Mouse (Mus musculus) effector memory CD4-positive, alpha-beta T cell, adult 7 months (primary cell): Measurements from ENCODE around the gene Dhh. TPM values are rescaled to one million over a fixed set of nuclear protein-coding genes. Genes with fewer than 3 reads are reported as not detected.

ENCODE experiments used
- polyA plus RNA-seq: library from polyadenylated mRNA; unstranded; fragments of 100-300 nt; shearing (Covaris generic); gene quantifications from one replicate; pipeline ENCODE4 v1.2.1, GENCODE M21; 2017

Dhh gene
- 0.09 TPM for polyA plus RNA-seq

DNA sequence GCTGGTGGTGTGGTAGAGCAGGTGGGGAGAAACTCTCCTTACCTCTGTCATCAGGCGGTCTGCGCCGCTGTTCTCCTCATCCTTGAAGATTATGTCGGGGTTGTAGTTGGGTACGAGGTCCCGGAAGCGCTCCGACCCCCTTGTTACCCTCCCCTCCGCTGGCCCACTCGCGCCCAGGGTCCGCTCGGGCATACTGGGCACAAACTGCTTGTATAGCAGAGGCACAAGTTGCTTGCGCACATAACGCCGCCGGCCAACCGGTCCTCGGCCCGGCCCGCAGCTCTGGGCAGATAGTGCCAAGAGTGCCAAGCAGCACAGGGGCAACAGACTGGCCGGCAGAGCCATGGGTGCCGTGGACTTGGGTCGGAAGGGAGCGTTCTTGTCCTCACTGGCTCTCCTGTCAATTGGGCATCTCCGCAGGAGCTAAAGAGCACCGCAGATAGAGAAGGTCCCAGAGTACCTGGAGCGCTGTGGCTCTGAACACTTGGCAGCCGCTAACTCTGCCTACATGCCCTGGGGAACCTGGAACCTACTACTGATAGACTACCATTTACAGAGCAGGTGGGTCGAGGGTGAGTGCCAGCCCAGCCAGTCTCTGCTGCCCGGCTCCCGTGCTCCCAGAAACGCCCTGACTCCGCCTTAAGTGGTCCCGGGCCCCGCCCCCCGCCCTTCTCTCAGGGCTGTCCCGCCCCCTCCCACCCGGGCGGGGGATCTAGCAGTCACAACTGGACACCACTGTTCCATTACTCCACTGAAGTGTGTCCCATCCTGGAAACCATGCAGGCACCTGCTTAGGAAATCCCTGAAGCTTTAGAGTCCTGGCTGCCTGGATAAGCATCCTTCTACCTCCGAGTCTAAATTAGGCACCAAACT lies at the start of gene Dhh:
TSS of gene Dhh (minus strand) at position 613 of the 873 bp plus-strand sequence.

DNA sequence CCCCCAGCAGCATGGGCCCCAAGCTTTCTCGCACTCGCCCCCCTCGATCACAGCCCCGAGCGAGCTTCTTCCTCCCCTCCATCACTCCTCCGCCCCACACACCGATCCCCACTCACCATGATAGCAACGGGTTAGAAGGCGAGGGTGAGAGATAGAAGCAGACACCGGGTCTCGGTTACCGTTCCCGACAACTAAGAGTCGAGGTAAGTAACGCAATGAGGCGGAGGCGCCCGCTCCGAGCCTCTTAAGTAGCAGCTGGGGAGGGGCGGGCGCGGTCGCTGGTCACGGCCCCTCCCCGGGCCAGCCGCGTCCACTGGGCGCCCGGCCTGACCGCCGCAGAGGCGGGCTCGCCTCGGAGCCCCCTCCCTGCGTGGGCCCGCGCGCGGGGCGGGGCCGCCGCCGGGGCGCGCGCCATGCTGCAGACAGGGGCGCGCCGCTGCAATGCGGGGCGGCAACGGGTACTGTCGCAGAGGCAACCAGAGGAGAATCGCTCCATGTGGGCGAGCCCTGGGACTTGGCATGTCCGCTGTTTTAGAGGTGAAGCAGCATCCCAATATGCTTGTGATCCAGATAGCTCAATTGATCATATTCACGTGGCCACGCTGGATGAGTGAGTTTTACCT lies 36.0 kb upstream of the Dhh start, which contains the start of gene Tuba1b:
TSS of gene Tuba1b (minus strand) at position 349 of the 623 bp plus-strand sequence.

DNA sequence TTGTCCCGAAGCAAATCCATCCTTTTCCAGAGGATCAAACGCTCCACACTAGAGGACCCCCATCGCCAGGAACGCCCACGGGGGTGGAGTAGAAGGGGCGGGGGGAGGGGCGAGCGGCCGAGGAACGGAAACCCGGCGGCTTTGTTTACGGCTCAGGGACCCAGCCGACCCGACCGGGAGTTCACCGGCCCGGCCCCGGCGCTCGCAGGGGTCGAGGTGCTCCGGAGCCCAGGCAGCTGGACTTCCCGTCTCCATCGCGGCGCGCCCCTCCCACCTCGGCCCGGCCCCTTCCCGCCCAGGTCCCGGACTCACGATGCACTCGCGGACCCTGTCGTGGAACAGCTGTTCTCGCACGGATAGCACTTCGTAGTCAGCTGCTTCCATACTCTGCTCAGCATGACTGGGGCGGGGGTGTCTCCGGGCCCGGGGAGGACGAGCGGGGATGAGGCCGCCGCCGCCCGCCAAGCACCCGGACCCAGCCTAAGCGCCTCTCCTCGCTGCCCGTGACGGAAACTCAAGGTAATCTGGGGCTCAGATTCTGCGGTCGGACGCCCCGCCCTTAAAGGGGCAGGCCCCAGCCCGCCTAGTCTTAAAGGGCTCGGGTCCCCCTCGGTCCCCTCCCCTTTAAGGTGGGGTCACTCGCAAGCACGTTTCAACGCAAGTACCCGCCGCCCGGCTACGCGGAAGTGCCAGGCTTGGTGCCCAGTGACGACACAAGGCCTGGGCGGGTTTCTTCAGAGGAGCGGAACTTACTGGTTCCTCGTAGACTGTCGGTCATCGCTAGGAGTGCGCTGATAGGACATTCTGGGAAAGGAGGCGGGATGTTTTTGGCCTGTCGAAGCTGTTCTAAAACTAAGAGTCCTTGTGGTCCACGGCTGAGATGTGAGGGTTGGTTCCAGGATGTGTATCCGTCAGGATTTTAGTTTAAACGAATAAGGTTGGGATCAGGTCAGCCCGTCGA lies 19.5 kb upstream of the Dhh start, which contains the start of gene Lmbr1l:
TSS of gene Lmbr1l (minus strand) at position 694 of the 961 bp plus-strand sequence.

DNA sequence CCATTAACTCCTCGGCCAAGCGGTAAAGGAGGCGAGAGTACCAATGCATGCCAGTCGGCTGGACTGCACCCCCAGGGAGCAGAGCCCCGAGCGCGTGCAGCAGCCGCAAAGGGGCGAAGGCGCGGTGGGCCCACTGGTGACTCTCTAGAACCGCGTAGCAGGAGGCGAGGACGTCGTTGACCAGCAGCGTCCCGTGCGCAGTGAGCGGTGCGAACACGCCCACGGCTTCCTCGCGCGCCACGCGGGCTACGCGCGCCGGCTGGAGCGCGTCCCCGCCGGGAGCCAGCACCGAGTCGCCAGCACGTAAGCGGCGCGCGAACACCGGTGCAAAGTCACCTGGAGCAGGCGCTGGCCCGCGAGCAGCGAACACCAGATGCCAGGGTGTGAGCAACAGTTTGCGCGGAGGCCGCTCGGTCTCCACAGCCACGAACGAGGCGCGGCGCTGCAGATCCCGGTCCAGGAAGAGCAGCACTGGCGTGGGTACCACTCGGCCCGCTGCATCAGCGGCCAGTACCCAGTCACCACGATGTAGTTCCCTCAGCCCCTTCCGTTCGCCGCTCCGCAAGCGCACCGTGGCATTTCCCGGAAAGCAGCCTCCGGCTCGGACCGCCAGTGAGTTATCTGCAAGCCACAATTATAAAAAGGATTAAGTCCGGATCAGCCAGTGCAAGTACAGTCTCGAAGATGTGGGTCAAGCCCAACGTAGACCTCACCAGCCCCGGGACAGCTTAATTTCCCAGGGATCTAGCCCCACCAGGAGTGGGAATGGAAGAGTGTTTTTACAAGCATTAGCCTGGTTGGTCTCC lies 4.2 kb downstream of the Dhh start, which contains the start of gene Rhebl1:
TSS of gene Rhebl1 (minus strand) at position 601 of the 806 bp plus-strand sequence.

DNA sequence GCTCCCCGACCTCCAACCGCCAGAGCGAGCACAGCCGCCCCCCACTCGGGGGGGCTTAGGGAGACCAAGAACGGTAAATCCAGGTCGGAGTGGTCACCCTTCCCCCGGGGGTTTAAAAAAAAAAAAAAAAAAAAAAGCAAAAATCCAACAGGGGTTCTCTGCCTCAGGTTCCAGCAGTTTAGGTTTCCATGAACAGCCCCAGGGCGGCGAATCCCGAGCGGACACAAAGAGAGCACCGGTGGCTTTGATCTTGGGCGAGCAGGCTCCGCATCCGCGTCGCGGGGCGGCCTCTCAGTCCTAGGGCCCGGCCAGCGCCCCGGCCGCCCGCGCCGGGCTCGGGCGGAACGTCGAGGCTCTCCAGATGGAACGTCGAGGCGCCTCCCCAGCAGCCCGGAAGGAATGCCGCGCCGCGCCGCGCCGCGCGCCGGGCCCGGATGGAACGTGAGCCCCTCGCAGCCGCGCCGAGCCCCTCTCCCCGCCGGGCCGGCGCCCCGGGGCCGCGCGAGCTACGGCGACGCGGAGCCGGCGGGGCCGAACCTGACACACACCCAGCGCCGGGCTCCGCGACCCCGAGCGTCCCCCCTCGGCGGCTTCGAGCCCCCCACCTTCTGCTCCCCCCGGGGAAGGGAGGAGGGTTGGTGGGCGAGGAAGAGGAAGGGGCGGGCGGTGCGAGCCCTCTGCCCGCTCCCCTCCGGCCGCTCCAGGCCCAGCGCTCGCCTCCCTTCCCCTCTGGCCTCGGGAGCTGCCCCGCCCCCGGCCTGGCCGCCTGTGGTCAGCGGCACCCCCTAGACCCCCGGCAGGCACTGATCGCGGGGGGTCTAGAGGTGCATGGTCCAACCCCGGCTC lies 27.0 kb downstream of the Dhh start, which contains the start of gene Kmt2d:
TSS of gene Kmt2d (minus strand) at position 135 of the 846 bp plus-strand sequence.

Other genes with a start within 250 kb of the Dhh start
- 26.5 TPM for gene Ddx23, start 235.6 kb downstream of the Dhh start, polyA plus RNA-seq
- 3.1 TPM for gene Rnd1, start 221.1 kb downstream of the Dhh start, polyA plus RNA-seq
- 0.48 TPM for gene Ccdc65, start 190.3 kb downstream of the Dhh start, polyA plus RNA-seq
- not detected for gene Fkbp11, start 170.3 kb downstream of the Dhh start, polyA plus RNA-seq
- 84.9 TPM for gene Arf3, start 135.3 kb downstream of the Dhh start, polyA plus RNA-seq
- not detected for gene Wnt10b, start 120.4 kb downstream of the Dhh start, polyA plus RNA-seq
- gene Wnt1, start 108.7 kb downstream of the Dhh start, polyA plus RNA-seq = not detected
- 0.20 TPM for gene Ddn, start 89.0 kb downstream of the Dhh start, polyA plus RNA-seq
- 111 TPM for gene Prkag1, start 67.0 kb downstream of the Dhh start, polyA plus RNA-seq
- 21.8 TPM for gene Kmt2d, start 27.3 kb downstream of the Dhh start, polyA plus RNA-seq
- 29.6 TPM for gene Rhebl1, start 4.0 kb downstream of the Dhh start, polyA plus RNA-seq
- 95.0 TPM for gene Lmbr1l, start 19.7 kb upstream of the Dhh start, polyA plus RNA-seq
- gene Tuba1b, start 36.0 kb upstream of the Dhh start, polyA plus RNA-seq = 267 TPM
- gene Gm49450, start 55.0 kb upstream of the Dhh start, polyA plus RNA-seq = not detected
- gene Tuba1a, start 55.2 kb upstream of the Dhh start, polyA plus RNA-seq = 205 TPM
- 35.8 TPM for gene Tuba1c, start 131.4 kb upstream of the Dhh start, polyA plus RNA-seq
- not detected for gene Prph, start 156.6 kb upstream of the Dhh start, polyA plus RNA-seq
- gene Troap, start 176.0 kb upstream of the Dhh start, polyA plus RNA-seq = not detected
- gene C1ql4, start 189.3 kb upstream of the Dhh start, polyA plus RNA-seq = not detected
- 0.33 TPM for gene Dnajc22, start 194.6 kb upstream of the Dhh start, polyA plus RNA-seq
- 1.3 TPM for gene Spats2, start 227.4 kb upstream of the Dhh start, polyA plus RNA-seq